9 mouse cellular contexts compared by ENCODE assay signal in genomic region chr7:35802201-35802905, GRCm38 (mm10). TPM values are rescaled to one million over a fixed set of nuclear protein-coding genes. Genes with fewer than 3 reads are reported as not detected.
DNase-seq lines count a peak whose midpoint lies in the region; ATAC-seq and TF ChIP-seq lines count a peak whose summit lies in the region.
"Had no signal": no experiment of that assay in that cellular context is flagged by ENCODE, and none has a peak within 500 bp of the region (broad histone marks: within the 10 kb centered on the region; RNA-seq: fewer than 3 reads in every experiment).

No protein-coding gene starts in this region.

- no peak for DNase-seq in heart, adult 2 months
- no peak for DNase-seq in heart, postnatal 10 days
- DNase-seq in embryo, embryonic 10 days (ENCODE audit: low spot score) = peak; percentile 51
- DNase-seq in hindbrain, embryonic 10.5 days (ENCODE audit: low spot score) = no peak
- no peak for DNase-seq in liver, embryonic 11.5 days (ENCODE audit: low spot score)
- no peak for DNase-seq in right cerebral cortex, postnatal 4 days

- H3K27me3 ChIP-seq in heart, adult 2 months (ENCODE audit: control insufficient read depth, insufficient read depth, low read length) = no peaks in the 10 kb centered on the region
- no peaks in the 10 kb centered on the region for H3K27me3 ChIP-seq in C2C12 (ENCODE audit: control insufficient read depth, insufficient read depth, insufficient read length)
- H3K27me3 ChIP-seq in hindbrain, embryonic 10.5 days (ENCODE audit: insufficient read depth, poor library complexity, severe bottlenecking) = no peaks in the 10 kb centered on the region
- H3K27me3 ChIP-seq in liver, embryonic 11.5 days (replicated peaks; ENCODE audit: control insufficient read depth, insufficient read depth, low read length) = no peaks in the 10 kb centered on the region; the same call in 1 of the 2 replicates

- H3K4me3 ChIP-seq in heart, adult 2 months = peak overlapping the region; percentile 85
- peak overlapping the region; percentile 64 for H3K4me3 ChIP-seq in C2C12 (ENCODE audit: insufficient read depth, poor library complexity, severe bottlenecking)
- peak overlapping the region; percentile 86 for H3K4me3 ChIP-seq in hindbrain, embryonic 10.5 days
- peak overlapping the region; percentile 84 for H3K4me3 ChIP-seq in liver, embryonic 11.5 days (ENCODE audit: low read depth, low read length)
- H3K4me3 ChIP-seq in olfactory bulb, adult 2 months (ENCODE audit: insufficient read depth, low read depth, low read length) = peak overlapping the region; percentile 88

- TF ChIP-seq CTCF in heart, adult 2 months (IDR thresholded peaks at IDR 0.05) = no peak
- no peak for TF ChIP-seq CTCF in C2C12 (IDR thresholded peaks at IDR 0.05; ENCODE audit: control insufficient read depth, insufficient read depth, insufficient read length)
- TF ChIP-seq CTCF in olfactory bulb, adult 2 months (IDR thresholded peaks at IDR 0.05; ENCODE audit: insufficient read depth, low read depth, low read length) = no peak

- WGBS in heart, adult 2 months = 1% methylated on average over 49 of the region's 49 CpGs
- WGBS in hindbrain, embryonic 10.5 days = under 1% methylated on average over 49 of the region's 49 CpGs
- under 1% methylated on average over 49 of the region's 49 CpGs for WGBS in liver, embryonic 11.5 days
- WGBS in olfactory bulb, adult 2 months = under 1% methylated on average over 49 of the region's 49 CpGs

- peak; percentile 81 for ATAC-seq in liver, embryonic 11.5 days (replicated peaks; ENCODE audit: low FRiP score)

- peak overlapping the region; percentile 87 for H3K27ac ChIP-seq in heart, adult 2 months
- peak overlapping the region; percentile 96 for H3K27ac ChIP-seq in hindbrain, embryonic 10.5 days
- peak overlapping the region; percentile 88 for H3K27ac ChIP-seq in liver, embryonic 11.5 days (ENCODE audit: low read depth, low read length)
- H3K27ac ChIP-seq in olfactory bulb, adult 2 months (ENCODE audit: insufficient read depth, low read depth, low read length) = peak overlapping the region; percentile 86
- H3K27ac ChIP-seq: macrophage had no signal

- intact Hi-C loops in heart, adult 2 months (cut with DNase I) = loop anchor here (5.0 kb wide), 1 partner anchor 45 kb away; no protein-coding TSS in a partner anchor
- intact Hi-C loops in heart, postnatal 10 days (cut with DNase I) = no loop called here

- H3K79me3 ChIP-seq in C2C12 (ENCODE audit: low read depth) = peaks cover 28% of the 10 kb centered on the region

- no peaks in the 10 kb centered on the region for H3K9me3 ChIP-seq in hindbrain, embryonic 10.5 days
- H3K9me3 ChIP-seq in liver, embryonic 11.5 days (ENCODE audit: control insufficient read depth, low read length) = no peaks in the 10 kb centered on the region

- peaks cover 3% of the 10 kb centered on the region for H3K4me1 ChIP-seq in heart, adult 2 months (ENCODE audit: control insufficient read depth, insufficient read depth, low read length)
- peaks cover 15% of the 10 kb centered on the region for H3K4me1 ChIP-seq in hindbrain, embryonic 10.5 days (replicated peaks)
- no peaks in the 10 kb centered on the region; the same call in 1 of the 2 replicates for H3K4me1 ChIP-seq in liver, embryonic 11.5 days (replicated peaks; ENCODE audit: control insufficient read depth, insufficient read depth, low read length)
- H3K4me1 ChIP-seq in olfactory bulb, adult 2 months (ENCODE audit: control insufficient read depth, insufficient read depth, low read length) = peaks cover 8% of the 10 kb centered on the region

- TF ChIP-seq POLR2A in heart, adult 2 months (IDR thresholded peaks at IDR 0.05; ENCODE audit: insufficient read depth, low read depth, low read length) = no peak
- TF ChIP-seq POLR2A in olfactory bulb, adult 2 months (IDR thresholded peaks at IDR 0.05; ENCODE audit: insufficient read depth, low read depth, low read length) = no peak

- H3K36me3 ChIP-seq in heart, adult 2 months (ENCODE audit: control insufficient read depth, insufficient read depth, low read length) = no peaks in the 10 kb centered on the region; the same call in 1 of the 2 replicates
- peaks cover 35% of the 10 kb centered on the region for H3K36me3 ChIP-seq in C2C12 (ENCODE audit: control insufficient read depth, insufficient read depth)
- peaks cover 40% of the 10 kb centered on the region for H3K36me3 ChIP-seq in hindbrain, embryonic 10.5 days
- H3K36me3 ChIP-seq in liver, embryonic 11.5 days (ENCODE audit: control insufficient read depth, insufficient read depth, low read length) = peaks cover 12% of the 10 kb centered on the region; the same call in 1 of the 2 replicates

- TF ChIP-seq EP300 in heart, adult 2 months (IDR thresholded peaks at IDR 0.05; ENCODE audit: insufficient read depth, low read depth, low read length) = no peak

- peaks cover 2% of the 10 kb centered on the region; the same call in 1 of the 2 replicates for H3K79me2 ChIP-seq in heart, adult 2 months (replicated peaks; ENCODE audit: control insufficient read depth, insufficient read depth, low read length)
- peaks cover 51% of the 10 kb centered on the region for H3K79me2 ChIP-seq in C2C12 (ENCODE audit: control insufficient read depth, insufficient read depth)

- H3ac ChIP-seq in C2C12 (ENCODE audit: control insufficient read depth, insufficient read length, low read depth) = peak overlapping the region; percentile 90

- peak overlapping the region; percentile 85 for H3K4me2 ChIP-seq in liver, embryonic 11.5 days

- peak overlapping the region; percentile 98 for H3K9ac ChIP-seq in heart, adult 2 months (ENCODE audit: low read depth, low read length)
- peak overlapping the region; percentile 96 for H3K9ac ChIP-seq in liver, embryonic 11.5 days (ENCODE audit: low read depth, low read length)

TF ChIP-seq in C2C12, 6 proteins besides CTCF, POLR2A, EP300 and RAD21:
- TF ChIP-seq CEBPB (IDR thresholded peaks at IDR 0.05; ENCODE audit: low read depth) (no peak), MYOD1 (IDR thresholded peaks at IDR 0.05; ENCODE audit: control insufficient read depth, insufficient read length, low read depth) (no peak), USF1 (IDR thresholded peaks at IDR 0.05; ENCODE audit: low read depth) (no peak), FOSL1 (IDR thresholded peaks at IDR 0.05; ENCODE audit: insufficient read depth, low read length, poor library complexity, severe bottlenecking) (no peak), MYOG (IDR thresholded peaks at IDR 0.05; ENCODE audit: control insufficient read depth, extremely low read depth, insufficient read length) (no peak)
TF ChIP-seq in C2C12: peak in this region for 0.

RNA-seq across cellular contexts. Expression of gene Zfp507, which starts 0.5 kb away (rescaled TPM):
- total RNA-seq in heart, adult 2 months (2021) = 10 to 100 TPM in 1 of 2 experiments, 1 to 10 TPM in 1; 9.4 to 11.2 TPM
- polyA plus RNA-seq in heart, adult 2 months (2012; rRNA removed) = 3.7 and 5.7 TPM in 2 replicates
- total RNA-seq in heart, postnatal 10 days (2021) = 10 to 100 TPM; 19.4 to 21.5 TPM
- 7.9 TPM for polyA plus RNA-seq in C2C12 (2012; fragmentation: generic; extraction: Trizol)
- polyA plus RNA-seq in hindbrain, embryonic 10.5 days (2016; fragmentation: Nextera tagmentation; extraction: Ambion mirVana) = 15.4 and 19.9 TPM in 2 replicates
- polyA plus RNA-seq in liver, embryonic 11.5 days (2014; fragmentation: Nextera tagmentation; extraction: Ambion mirVana) = 11.5 and 14.4 TPM in 2 replicates
- not detected in 2 replicates for polyA plus RNA-seq in olfactory bulb, adult 2 months (2012; ENCODE audit: insufficient read depth, insufficient read length, low replicate concordance, missing spikeins)

RNA-seq across cellular contexts. Expression of gene Dpy19l3, which starts 48.1 kb away (rescaled TPM):
- 1 to 10 TPM; 2.6 to 4.8 TPM for total RNA-seq in heart, adult 2 months (2021)
- 2.2 and 3.4 TPM in 2 replicates for polyA plus RNA-seq in heart, adult 2 months (2012; rRNA removed)
- 1 to 10 TPM; 8.9 to 9.0 TPM for total RNA-seq in heart, postnatal 10 days (2021)
- 8.2 TPM for polyA plus RNA-seq in C2C12 (2012; fragmentation: generic; extraction: Trizol)
- polyA plus RNA-seq in hindbrain, embryonic 10.5 days (2016; fragmentation: Nextera tagmentation; extraction: Ambion mirVana) = 25.9 and 27.9 TPM in 2 replicates
- 17.1 and 22.9 TPM in 2 replicates for polyA plus RNA-seq in liver, embryonic 11.5 days (2014; fragmentation: Nextera tagmentation; extraction: Ambion mirVana)
- not detected in 2 replicates for polyA plus RNA-seq in olfactory bulb, adult 2 months (2012; ENCODE audit: insufficient read depth, insufficient read length, low replicate concordance, missing spikeins)
